Mouse (Mus musculus) right cerebral cortex, adult 2 months (tissue): ENCODE measurements around the gene Serpinb9b.
"Not testable (repeated sequence)": the region's sequence is repeated elsewhere in the genome, so short reads cannot be mapped to it uniquely, and the experiment has no call there.

Experiments used
- DNase-seq, 2 experiments: peaks; one replicate each; pipeline ENCODE4 v3.0.0; 2021 to 2022; ENCODE audit warnings: low spot score in 2 of 2

Gene Serpinb9b

DNA sequence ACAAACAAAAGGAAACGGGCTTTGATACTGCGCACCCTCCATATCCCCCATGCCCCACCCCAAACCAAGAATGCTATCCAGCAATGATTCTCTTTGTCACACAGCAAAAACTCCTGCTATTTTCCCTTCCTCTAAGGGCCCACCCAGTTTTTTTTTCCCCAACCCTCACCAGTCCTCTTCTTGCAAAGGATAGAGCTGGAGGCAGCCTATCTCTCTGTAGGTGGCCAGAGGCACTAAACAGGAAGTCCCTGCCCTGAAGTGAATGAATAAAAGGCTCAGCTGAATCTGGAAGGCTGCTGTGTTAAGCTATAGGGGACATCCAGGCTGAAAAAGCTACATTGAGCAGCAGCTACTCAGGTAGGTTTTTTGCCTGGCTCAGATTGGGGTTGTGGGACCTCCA lies at the start of gene Serpinb9b:
Gene Serpinb9b (plus strand): TSS at position 173 of the 400 bp plus-strand sequence.
- no peak for DNase-seq

DNA sequence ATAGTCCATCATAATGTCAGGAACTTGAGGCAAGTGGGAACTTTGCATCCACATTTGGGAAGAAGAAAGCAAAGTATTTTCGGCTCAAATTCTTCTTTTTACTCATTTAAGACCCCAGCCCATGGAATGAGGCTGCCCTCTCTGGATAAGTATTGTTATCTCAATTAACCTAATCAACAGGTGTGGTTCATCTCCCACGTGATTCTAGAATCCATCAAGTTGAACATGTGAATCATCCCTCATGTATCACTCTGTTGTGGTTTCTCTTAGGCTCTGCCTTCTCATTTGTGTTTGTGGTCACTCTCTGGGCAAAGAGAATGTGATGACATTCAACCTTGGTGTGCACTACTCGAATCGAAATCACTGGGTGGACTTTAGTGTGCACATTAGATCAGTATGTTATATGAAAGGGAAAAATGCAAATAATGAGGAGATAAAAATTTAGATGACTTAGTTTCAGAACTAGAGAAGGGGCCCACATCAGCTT lies 44.6 kb upstream of the Serpinb9b start:
- DNase-seq = no peak

DNA sequence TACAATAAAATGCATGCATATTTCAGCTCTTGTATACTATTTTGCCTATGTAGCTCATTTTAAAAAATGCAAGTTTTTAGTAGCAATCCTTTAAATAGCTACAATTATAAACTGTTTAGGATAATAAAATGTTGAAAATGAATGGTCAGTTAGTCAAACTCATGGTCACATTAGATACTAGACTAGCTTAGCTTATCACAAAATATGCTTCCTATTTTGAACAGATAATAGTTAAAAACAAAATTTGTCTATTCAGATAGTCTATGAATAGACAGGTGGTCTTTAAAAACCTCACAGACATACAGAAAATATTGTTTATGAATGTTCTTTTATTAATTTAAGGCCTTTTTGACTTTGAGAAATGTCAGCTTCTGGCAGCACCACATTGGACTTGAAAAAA lies 41.0 kb upstream of the Serpinb9b start:
- DNase-seq = no peak

DNA sequence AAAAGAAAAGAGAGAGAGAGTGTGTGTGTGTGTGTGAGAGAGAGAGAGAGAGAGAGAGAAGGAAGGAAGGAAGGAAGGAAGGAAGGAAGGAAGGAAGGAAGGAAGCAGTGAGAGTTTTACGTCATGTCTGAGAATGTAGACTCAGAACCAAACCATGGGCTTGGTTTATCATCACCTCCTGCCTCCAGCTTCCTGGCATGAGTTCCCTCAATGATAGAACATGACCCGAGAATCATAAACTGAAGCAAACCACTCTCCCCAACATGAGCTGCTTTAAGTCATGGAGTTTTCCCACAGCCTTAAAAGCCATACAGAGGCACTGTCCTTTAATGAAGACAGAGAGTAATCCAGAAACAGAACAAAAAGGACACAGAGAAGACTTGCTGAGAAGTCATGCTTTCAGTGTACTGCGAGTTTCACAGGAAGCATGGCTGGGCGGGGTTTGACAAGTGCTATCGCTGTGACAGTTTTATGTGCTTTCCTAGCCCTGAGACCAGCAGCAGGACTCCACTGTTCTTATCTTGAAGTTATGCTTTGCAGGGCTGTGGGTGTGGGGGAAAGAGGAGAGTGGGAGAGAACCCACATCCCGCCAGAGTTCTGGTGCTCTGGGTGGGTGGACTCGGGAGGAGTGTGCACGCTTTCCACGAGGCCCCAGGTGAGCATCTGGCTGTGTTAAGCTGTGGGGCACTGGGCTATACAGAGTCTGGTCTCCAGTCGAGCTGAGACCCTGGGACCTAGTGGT lies 33.9 kb upstream of the Serpinb9b start:
- no peak for DNase-seq

DNA sequence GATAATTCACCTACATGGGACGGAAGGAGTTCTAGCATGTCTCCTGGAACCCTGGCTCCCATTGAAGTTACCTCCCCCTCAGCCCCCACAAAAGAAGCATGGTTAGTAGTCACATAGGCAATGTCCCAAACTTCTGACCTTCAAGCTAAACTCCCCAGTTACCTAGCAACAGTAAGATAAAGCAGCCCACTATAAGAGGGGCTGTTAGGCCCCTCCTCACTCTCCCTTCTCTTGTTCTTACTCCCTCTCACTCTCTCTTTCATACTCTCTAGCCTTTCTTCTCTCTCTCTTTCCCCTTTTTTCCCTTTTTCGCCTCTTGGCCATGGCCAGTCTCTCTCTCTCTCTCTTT lies 33.3 kb upstream of the Serpinb9b start:
- no peak for DNase-seq

DNA sequence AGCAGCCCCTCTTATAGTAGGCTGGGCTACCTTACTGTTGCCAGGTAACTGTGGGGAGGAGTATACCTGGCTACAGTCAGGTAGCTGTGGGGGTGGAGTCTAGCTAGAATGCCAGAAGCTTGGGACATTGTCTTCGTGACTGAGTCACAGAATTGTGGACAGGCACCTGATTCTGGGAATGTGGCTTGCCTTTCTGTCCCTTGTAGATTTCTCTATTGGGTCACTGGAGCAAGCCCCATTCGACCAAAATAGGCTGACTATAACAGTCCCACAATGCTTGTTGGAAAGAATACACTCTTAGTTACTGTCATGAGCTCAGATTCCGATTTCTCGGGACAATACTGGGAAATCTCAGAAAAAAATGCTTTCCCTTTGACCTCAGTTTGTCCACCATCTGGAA lies 32.2 kb upstream of the Serpinb9b start:
- DNase-seq = no peak

DNA sequence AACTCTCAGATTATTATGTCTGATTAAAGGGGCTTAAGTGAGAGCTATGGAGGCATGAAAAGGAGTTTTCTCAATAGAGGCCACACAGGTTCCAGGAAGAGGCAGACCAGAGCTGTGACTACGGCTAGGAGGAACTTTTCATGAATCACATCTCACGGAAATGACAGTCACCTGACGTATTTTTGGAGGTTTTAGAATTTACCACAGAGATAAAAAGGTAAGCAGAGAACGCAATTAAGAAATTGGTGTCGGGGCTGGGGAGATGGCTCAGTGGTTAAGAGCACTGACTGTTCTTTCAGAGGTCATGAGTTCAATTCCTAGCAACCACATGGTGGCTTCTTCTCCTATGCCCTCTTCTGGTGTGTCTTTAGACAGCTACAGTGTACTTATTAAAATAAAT lies 25.9 kb upstream of the Serpinb9b start:
- DNase-seq = no peak

DNA sequence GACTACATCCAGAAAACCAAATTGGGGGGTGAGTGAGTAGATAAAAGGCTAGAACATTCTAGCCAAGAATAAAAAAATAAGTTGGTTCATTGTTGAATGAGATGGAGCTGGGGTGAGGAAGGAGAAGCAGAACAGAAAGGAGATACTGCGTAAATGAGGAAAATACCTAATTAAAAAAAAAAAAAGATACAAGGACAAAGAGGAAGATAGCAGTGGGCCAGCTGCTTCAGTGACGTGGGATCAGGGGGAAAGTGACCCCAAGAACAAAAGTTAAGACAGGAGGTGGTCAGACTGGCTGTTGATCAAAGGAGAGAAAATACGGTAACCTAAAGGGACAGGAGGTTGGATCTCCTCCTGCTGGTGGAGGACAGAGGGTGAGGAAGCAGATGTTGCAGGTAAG lies 24.3 kb upstream of the Serpinb9b start, which contains the start of gene Serpinb9:
Gene Serpinb9 (plus strand): TSS at position 301 of the 400 bp plus-strand sequence.
- no peak for DNase-seq

DNA sequence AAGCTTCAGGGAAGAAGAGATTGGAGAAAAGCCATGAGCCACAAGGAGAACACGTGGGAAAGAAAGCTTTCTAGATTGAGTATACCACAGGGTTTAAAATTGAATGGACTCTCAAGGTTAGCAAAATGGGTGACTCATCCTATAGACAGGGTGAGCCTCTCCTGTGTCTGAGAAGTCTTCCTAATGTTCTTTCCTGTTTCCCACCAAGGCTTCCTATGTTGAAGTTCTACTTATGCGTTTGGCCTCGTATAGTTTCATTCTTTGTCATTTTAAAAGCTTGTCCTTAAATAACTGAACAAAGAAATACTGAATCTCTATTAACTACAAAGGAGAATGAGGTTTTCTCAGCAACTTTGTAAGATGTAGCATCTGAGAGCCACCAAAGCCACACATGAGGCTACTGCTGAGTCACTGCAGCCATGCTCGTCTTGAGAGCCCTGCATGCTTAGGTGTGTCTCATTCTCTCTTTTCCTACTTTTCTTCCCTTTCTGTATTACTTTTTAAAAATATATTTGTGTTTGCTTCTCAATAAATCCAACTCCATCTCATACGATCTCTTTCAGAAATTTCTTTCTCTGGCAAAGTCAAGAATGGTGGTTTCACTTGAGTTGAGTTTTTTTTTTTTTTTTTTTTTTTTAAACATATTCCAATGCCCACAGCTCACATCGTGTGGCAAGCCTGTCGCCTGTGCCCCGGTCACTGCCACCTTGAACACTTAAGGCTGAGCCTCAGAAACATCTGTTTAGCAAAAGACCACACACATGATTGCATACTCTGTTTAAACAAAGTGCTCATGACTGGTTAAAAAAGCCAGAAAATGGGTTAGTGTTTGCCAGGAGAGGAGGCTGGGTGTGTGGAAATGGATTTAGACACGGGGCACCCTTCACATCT lies 23.4 kb upstream of the Serpinb9b start:
- DNase-seq = peak in 1 of 2 experiments; percentile 2

DNA sequence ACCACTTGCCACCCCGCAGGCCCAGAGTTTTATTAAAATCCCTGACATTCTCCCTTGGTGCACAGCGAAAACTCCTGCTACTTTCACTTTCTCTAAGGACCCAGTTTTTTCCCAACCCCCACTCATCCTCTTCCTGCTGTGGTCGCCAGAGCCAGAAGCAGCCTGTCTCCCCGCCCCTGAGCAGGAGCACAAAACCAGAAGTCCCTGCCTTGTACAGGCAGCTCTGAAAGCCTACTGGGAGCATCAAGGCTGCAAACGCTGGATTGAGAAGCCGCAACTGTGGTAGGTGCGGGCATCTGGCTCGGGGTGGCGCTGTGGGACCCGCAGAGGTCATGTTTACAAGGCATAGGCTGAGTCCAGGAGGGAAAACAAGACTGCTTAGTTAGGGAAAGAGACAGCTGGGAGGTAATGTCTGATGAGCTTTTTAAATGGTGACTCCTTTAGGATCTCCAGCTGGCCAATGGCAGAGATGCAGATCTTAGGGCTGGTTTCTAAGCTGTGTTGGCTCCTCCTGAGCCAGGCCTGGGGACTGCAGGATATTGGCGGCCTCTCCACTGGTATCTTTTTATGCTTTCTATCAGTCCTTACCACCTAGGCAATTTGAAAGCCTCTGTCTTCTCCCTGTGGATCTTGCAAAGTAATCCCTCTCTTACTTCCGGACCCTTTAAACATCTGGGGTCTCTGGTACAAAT lies 22.7 kb upstream of the Serpinb9b start:
- DNase-seq = peak; percentile 81 to 85

DNA sequence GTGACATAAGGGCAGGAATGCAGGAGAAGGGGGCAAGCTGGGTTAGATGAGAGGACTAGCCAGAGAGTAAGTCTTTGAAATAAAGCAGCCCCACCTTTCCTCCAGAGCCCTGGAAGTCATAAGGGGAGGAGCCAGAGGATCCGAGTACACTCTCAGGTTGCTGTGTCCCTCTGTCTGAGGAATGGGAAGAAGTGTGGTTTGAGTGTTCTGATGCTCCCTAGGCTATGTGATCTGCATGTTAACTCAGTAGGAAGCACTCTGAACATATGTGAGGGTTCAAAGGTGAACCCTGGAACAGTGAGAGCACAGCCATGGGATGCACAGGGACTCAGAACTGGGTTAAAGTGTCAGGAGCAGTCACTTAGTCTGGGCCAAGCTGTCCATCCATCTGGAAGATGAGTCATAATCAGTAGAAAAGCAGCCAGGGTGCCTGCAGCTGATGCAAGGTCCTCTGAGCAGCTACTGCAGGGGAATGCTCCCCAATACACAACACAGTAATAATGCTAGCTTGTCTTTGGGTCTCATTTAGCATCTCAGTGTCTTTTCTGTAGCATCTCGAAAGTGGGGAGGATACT lies 21.6 kb upstream of the Serpinb9b start:
- no peak for DNase-seq

DNA sequence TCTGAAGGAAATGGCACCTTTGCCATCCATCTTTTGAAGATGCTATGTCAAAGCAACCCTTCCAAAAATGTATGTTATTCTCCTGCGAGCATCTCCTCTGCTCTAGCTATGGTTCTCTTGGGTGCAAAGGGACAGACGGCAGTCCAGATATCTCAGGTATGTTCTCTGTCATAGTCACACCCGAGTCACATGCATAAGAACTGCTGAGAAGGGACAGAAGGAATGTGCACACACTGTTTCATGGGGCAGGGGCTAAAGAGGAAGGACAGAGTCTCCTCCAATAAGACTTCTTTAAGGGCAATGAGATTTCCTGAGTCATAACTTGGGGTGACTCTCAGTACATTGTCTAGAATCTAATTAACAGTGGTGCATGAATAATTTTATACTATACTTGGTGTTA lies 20.7 kb upstream of the Serpinb9b start:
- DNase-seq = no peak

DNA sequence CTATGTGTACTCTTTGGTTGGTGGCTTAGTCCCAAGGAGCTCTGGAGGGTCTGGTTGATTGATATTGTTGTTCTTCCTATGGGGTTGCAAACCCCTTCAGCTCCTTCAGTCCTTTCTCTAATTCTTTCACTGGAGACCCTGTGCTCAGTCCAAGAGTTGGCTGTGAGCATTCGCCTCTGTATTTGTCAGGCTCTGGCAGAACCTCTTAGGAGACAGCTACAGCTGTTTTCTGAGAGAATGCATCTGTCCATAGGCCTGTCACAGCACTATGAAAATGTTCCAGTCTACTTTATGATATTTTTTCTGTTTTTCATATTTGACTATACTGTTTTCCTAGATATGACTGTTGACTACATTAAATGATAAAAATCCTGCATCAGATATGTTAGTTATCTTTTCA lies 14.8 kb upstream of the Serpinb9b start:
- DNase-seq = no peak

DNA sequence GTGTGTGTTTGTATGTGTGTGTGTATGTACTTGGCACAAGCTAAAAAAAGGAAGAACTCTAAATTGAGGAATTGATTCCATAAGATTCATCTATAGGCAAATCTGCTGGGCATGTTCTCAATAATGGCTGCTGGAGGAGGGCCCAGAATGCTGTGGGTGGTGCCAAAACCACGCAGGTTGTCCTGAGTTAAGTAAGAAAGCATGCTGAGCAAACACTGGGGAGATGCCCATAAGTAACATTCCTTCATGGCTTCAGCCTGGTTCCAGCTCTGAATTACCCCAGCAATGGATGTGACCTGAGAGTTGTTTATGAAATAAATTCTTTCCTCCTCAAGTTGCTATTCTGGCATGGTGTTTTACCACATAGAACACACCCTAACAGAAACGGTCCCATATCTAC lies 13.9 kb upstream of the Serpinb9b start:
- DNase-seq = no peak

DNA sequence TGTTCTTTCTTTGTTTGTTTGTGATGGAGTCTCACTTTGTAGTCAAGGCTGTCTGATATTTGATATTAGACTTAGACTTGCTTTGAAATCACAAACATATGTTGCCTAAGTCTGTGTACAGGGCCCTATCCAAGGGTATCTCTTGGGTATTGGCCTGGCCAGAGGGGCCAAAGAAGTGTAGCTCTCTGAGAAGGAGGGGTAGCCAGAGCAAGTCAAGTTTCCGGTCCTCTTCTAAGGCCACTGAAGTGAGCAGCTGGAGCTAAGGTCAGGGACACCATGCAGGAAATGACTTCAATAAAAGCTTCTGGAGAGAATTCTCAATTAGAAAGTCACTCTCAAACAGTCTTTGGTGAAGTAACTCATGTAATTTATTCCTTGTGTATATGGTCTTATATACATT lies 4.8 kb upstream of the Serpinb9b start:
- no peak for DNase-seq

DNA sequence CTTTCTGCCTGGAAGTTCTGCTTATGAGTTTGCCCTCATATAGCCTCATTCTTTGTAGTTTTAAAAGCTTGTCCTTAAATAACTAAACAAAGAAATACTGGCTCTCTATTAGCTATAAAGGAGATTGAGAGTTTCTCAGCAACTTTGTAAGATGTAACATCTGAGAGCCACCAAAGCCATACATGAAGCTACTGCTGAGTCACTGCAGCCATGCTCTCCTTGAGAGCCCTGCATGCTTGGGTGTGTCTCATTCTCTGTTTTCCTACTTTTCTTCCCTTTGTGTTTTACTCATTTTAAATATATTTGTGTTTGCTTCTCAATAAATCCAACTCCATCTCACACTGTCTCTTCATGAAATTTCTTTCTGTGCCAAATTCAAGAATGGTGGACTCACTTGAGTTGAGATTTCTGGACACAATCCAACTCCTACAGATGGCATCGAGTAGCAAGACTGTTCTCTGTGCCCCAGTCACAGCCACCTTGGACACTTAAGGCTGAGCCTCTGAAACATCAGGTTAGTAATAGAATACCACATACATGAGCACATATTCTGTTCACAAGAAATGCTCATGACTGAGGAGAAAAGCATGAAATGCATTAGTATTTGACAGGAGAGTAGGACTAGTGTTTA lies 674 bp upstream of the Serpinb9b start:
- DNase-seq = no peak

DNA sequence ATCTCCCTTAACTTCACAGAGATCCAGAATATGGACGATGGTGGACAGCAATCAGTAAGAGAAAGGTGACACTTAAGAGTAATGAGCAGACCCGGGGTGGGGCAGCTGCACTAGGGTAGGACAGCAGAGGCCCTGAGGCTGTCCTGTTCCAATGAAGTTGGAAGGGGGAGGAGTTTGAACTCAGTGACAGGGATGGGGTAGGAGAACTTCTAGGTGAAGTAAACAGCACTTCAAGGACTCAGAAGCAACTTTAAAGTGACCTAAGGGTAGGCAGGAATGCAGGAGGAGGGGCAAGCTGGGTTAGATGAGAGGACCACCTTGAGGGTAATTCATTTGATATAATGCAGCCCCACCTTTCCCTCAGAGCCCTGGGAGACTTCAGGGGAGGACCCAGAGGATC lies 930 bp downstream of the Serpinb9b start:
- no peak for DNase-seq

DNA sequence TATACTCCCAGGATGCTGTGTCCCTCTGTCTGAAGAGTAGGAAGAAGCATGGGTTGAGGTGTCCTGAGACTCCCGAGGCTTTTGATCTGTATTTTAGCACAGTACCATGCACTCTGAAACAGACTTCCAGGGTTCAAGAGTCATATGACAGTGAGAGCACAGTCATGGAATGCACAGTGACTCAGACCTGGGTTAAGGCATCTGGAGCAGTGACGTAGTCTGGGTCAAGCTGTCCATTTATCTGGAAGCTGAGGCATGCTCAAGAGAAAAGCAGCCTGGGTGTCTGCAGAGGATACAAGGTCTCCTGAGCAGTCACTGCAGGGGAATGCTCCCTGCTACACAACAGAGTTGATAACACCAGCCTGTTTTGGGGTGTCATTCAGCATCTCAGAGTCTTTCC lies 1.3 kb downstream of the Serpinb9b start:
- DNase-seq = no peak

DNA sequence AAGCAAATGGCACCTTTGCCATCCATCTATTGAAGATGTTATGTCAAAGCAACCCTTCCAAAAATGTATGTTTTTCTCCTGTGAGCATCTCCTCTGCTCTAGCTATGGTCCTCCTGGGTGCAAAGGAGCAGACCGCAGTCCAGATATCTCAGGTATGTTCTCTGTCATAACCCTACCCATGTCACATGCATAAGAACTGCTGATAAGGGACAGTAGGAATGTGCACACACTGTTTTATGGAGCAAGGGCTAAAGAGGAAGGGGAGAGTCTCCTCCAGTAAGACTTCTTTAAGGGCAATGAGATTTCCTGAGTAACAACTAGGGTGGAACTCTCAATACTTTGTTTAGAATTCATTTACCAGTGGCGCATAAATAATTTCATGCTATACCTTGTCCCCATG lies 2.3 kb downstream of the Serpinb9b start:
- not testable (repeated sequence) for DNase-seq

DNA sequence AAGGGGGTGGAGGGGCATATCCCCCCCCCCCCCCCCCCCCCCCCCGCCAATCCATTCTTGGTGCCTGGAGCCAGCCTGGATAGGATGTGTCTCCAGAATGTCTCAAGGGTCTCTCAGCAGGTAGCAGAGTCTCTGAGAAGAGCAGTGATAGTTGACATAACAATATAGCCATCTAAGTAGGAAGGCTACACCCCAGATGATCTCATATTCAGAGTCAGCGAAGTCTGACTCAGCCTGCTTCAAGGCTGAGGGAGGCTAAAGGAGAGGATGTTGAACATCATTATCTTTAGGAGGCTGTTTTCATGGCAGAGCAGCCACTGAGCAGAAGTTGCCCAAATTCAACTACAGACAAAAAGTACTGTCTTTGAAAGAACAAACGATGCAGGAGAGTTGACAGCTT lies 3.1 kb downstream of the Serpinb9b start:
- no peak for DNase-seq

DNA sequence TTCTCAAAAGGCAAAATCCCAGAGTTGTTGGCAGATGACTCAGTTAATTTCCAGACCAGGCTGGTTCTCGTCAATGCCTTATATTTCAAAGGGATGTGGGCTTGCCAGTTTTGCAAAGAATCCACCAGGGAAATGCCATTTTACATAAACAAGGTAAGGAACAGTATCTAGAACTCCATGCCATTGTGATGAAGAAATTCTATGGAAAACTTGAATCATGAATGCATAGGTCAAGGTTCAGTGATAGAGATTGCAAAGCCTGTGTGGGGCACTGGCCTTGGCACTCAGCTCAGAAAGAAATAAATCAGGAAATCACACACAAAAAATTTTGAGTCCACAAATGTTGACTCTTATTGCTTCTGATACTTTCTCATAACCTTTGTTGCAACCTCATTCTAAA lies 8.3 kb downstream of the Serpinb9b start:
- DNase-seq = no peak

DNA sequence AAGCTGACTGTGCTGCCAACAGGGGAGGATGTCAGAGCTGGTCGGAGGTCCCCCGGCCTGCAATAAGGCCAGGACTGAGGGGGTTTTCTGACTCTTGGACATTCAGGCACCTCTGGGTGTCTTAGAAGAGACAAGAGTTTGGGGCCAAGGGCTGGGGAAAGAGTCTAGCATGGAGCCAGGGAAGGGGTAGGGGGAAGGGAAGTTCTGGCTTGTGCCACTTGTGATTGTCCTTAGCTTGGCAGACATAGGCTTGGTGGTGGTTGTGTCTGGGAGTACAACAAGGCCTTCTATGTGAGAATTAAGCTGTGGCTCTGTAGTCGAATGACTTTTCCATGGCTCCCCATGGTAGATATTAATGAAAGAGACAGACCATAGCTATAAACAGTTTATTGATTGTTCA lies 16.3 kb downstream of the Serpinb9b start:
- no peak for DNase-seq
